Mouse (Mus musculus) embryonic facial prominence, embryonic 14.5 days (tissue): ENCODE measurements at regions not wholly inside any gene's neighbourhood (a gene's known extent, or its start where the extent isn't known, plus 50 kb on each side); places are given as distances from the start of the nearest gene placed in this dataset.
"Not testable (repeated sequence)": the region's sequence is repeated elsewhere in the genome, so short reads cannot be mapped to it uniquely, and the experiment has no call there.

Source experiments
- ATAC-seq: fragments of 200-750 bp; cut with Nextera tagmentation; 2 replicates; pipeline ENCODE4 v1.8.0; 2017; ENCODE audit warnings: low read depth, moderate number of reproducible peaks, moderate TSS enrichment
- DNase-seq: peaks from one replicate; pipeline ENCODE4 v3.0.0-alpha.2; 2015; ENCODE audit warnings: low spot score
- H3K27ac ChIP-seq: fragments of 300-500 bp; sonication (generic); replicated peaks from 2 replicates; pipeline ENCODE4 v1.5.1; 2014; ENCODE audit warnings: low read depth, mild to moderate bottlenecking, low read length, moderate library complexity
- H3K27me3 ChIP-seq: fragments of 300-500 bp; sonication (generic); replicated peaks from 2 replicates; pipeline ENCODE4 v1.6.1; 2014; ENCODE audit warnings: low read length; ENCODE audit not compliant: control insufficient read depth, insufficient read depth
- H3K36me3 ChIP-seq: fragments of 300-500 bp; sonication (generic); 2 replicates; pipeline ENCODE4 v1.6.1; 2014; ENCODE audit warnings: low read length, mixed read lengths; ENCODE audit not compliant: control insufficient read depth, insufficient read depth
- H3K4me1 ChIP-seq: fragments of 300-500 bp; sonication (generic); 2 replicates; pipeline ENCODE4 v1.6.1; 2014; ENCODE audit warnings: antibody characterized with exemption, low read length; ENCODE audit not compliant: control insufficient read depth, insufficient read depth
- H3K4me2 ChIP-seq: fragments of 300-500 bp; sonication (generic); 2 replicates; pipeline ENCODE4 v1.6.1; 2014; ENCODE audit warnings: low read depth, mild to moderate bottlenecking, low read length, moderate library complexity, mixed read lengths
- H3K4me3 ChIP-seq: fragments of 300-500 bp; sonication (generic); 2 replicates; pipeline ENCODE4 v1.5.1; 2014; ENCODE audit warnings: low read depth, mild to moderate bottlenecking, low read length
- H3K9ac ChIP-seq: fragments of 300-500 bp; sonication (generic); 2 replicates; pipeline ENCODE4 v1.6.1; 2014; ENCODE audit warnings: low read depth, mild to moderate bottlenecking, low read length, moderate library complexity, mixed read lengths
- H3K9me3 ChIP-seq: fragments of 300-500 bp; sonication (generic); 2 replicates; pipeline ENCODE4 v1.6.1; 2016; ENCODE audit warnings: low read length; ENCODE audit not compliant: control insufficient read depth
- WGBS: fragments of 180-500 bp; shearing (Covaris S2); extraction: QIAGEN DNeasy Blood & Tissue Kit; methylation state at CpG from one replicate; pipeline ENCODE4 v1.1.7; 2014; 5-methylcytosine and 5-hydroxymethylcytosine counted together

GRCm38 (mm10) chr9:83728428-83728827, 77.6 kb downstream of the Elovl4 start:
- Histone ChIP-seq H3K27me3 (no peaks in the 10 kb centered on the region), H3K9me3 (no peaks in the 10 kb centered on the region), H3K4me1 (no peaks in the 10 kb centered on the region), H3K9ac (no peak overlapping the region), H3K4me2 (no peak overlapping the region), H3K4me3 (no peak overlapping the region), H3K36me3 (no peaks in the 10 kb centered on the region), H3K27ac (no peak overlapping the region)
- ATAC-seq (no peak), DNase-seq (no peak)
- WGBS, result 78% methylated on average over 8 of the region's 8 CpGs

GRCm38 (mm10) chr9:83727462-83728189, 78.5 kb downstream of the Elovl4 start:
- Histone ChIP-seq H3K27ac (no peak overlapping the region), H3K27me3 (no peaks in the 10 kb centered on the region), H3K4me1 (no peaks in the 10 kb centered on the region), H3K36me3 (no peaks in the 10 kb centered on the region), H3K4me2 (peak overlapping the region; percentile 73), H3K4me3 (peak overlapping the region; percentile 36), H3K9me3 (no peaks in the 10 kb centered on the region), H3K9ac (no peak overlapping the region)
- peak; percentile 90 for DNase-seq
- WGBS, result 11% methylated on average over 14 of the region's 14 CpGs
- peak; percentile 91 for ATAC-seq

- DNase-seq, result no peak
- Histone ChIP-seq H3K9me3 (no peaks in the 10 kb centered on the region), H3K27ac (no peak overlapping the region), H3K36me3 (no peaks in the 10 kb centered on the region), H3K27me3 (no peaks in the 10 kb centered on the region), H3K9ac (no peak overlapping the region), H3K4me2 (peak overlapping the region; percentile 73), H3K4me1 (no peaks in the 10 kb centered on the region), H3K4me3 (peak overlapping the region; percentile 36)
- WGBS, result 43% methylated on average over 16 of the region's 16 CpGs
- no peak for ATAC-seq
These were observed 79.1 kb downstream of the Elovl4 start for GRCm38 (mm10) chr9:83726979-83727378.

- Histone ChIP-seq H3K27ac (no peak overlapping the region), H3K4me2 (no peak overlapping the region), H3K9me3 (no peaks in the 10 kb centered on the region), H3K4me3 (no peak overlapping the region), H3K9ac (no peak overlapping the region), H3K4me1 (no peaks in the 10 kb centered on the region), H3K27me3 (no peaks in the 10 kb centered on the region), H3K36me3 (no peaks in the 10 kb centered on the region)
- DNase-seq (peak; percentile 42), ATAC-seq (no peak)
- 42% methylated on average over 9 of the region's 9 CpGs for WGBS
These were observed 80.0 kb downstream of the Elovl4 start for GRCm38 (mm10) chr9:83726105-83726504.

- DNase-seq (no peak), ATAC-seq (no peak)
- no peaks in the 10 kb centered on the region for H3K9me3 ChIP-seq
- no peak overlapping the region for H3K4me3 ChIP-seq
- H3K4me2 ChIP-seq, result no peak overlapping the region
- 73% methylated on average over 8 of the region's 8 CpGs for WGBS
- no peaks in the 10 kb centered on the region for H3K4me1 ChIP-seq
- H3K27ac ChIP-seq, result no peak overlapping the region
- H3K36me3 ChIP-seq, result no peaks in the 10 kb centered on the region
- no peaks in the 10 kb centered on the region for H3K27me3 ChIP-seq
- H3K9ac ChIP-seq, result no peak overlapping the region
These were observed 80.5 kb downstream of the Elovl4 start for GRCm38 (mm10) chr9:83725545-83725944.

- H3K27me3 ChIP-seq, result no peaks in the 10 kb centered on the region
- no peak overlapping the region for H3K27ac ChIP-seq
- DNase-seq, result peak; percentile 69
- H3K36me3 ChIP-seq, result no peaks in the 10 kb centered on the region
- H3K4me3 ChIP-seq, result no peak overlapping the region
- no peak overlapping the region for H3K9ac ChIP-seq
- H3K4me2 ChIP-seq, result no peak overlapping the region
- H3K4me1 ChIP-seq, result no peaks in the 10 kb centered on the region
- no peaks in the 10 kb centered on the region for H3K9me3 ChIP-seq
- peak; percentile 74; the same call in 1 of the 2 replicates for ATAC-seq
- 56% methylated on average over 2 of the region's 2 CpGs for WGBS
These were observed 85.1 kb downstream of the Elovl4 start for GRCm38 (mm10) chr9:83720982-83721381.

GRCm38 (mm10) chr9:83719811-83720210, 86.3 kb downstream of the Elovl4 start:
- WGBS, result 70% methylated on average over 4 of the region's 4 CpGs
- Histone ChIP-seq H3K4me3 (no peak overlapping the region), H3K4me2 (no peak overlapping the region), H3K4me1 (no peaks in the 10 kb centered on the region), H3K9ac (no peak overlapping the region), H3K27me3 (no peaks in the 10 kb centered on the region), H3K9me3 (no peaks in the 10 kb centered on the region), H3K36me3 (no peaks in the 10 kb centered on the region), H3K27ac (no peak overlapping the region)
- DNase-seq (no peak), ATAC-seq (no peak)

GRCm38 (mm10) chr9:83718084-83718483, 88.0 kb downstream of the Elovl4 start:
- not testable (repeated sequence) for H3K4me2 ChIP-seq, DNase-seq, H3K4me1 ChIP-seq, H3K9ac ChIP-seq, H3K27ac ChIP-seq, H3K4me3 ChIP-seq, H3K9me3 ChIP-seq, H3K36me3 ChIP-seq, ATAC-seq, H3K27me3 ChIP-seq
- WGBS, result 81% methylated on average over 1 of the region's 2 CpGs

GRCm38 (mm10) chr9:83716101-83716763, 89.8 kb downstream of the Elovl4 start:
- Histone ChIP-seq H3K4me1 (no peaks in the 10 kb centered on the region), H3K9ac (no peak overlapping the region), H3K4me2 (no peak overlapping the region), H3K27me3 (no peaks in the 10 kb centered on the region), H3K4me3 (no peak overlapping the region), H3K27ac (no peak overlapping the region), H3K9me3 (no peaks in the 10 kb centered on the region), H3K36me3 (no peaks in the 10 kb centered on the region)
- WGBS, result 46% methylated on average over 5 of the region's 5 CpGs
- DNase-seq (peak; percentile 10), ATAC-seq (no peak)
